Mouse (Mus musculus) olfactory bulb, adult 2 months (tissue): ENCODE measurements around the gene Fam83b.

ENCODE experiments used
- CTCF ChIP-seq: fragments of 200-500 bp; IDR thresholded peaks from 2 replicates; pipeline ENCODE4 v1.5.1; 2012; ENCODE audit warnings: low read depth, mild to moderate bottlenecking, low read length, moderate library complexity; ENCODE audit not compliant: insufficient read depth
- POLR2A ChIP-seq: fragments of 200-500 bp; IDR thresholded peaks from 2 replicates; pipeline ENCODE4 v1.6.1; 2012; ENCODE audit warnings: mild to moderate bottlenecking, low read depth, low read length, moderate library complexity; ENCODE audit not compliant: insufficient read depth

DNA sequence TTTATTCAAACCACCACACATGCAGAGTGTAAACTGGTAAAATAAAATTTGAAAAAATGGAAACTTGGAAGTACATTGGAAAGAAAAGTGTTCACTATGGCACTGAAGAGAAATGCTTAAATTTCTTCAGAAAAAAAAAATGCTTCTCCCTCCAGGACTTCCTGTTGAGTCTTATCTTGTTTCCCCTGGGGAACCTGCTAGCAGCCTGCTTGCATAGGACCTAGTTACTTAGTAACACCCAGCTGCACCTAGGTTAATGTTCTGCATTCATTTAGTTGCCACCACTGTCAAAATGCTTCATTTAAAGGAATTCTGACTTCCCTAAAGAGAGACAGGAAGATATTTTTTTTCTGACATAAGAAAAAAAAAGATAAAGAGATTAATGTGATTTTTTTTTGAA lies 61.3 kb downstream of the Fam83b start:
- no peak for TF ChIP-seq POLR2A
- TF ChIP-seq CTCF: no peak
